In the genomic region with DNA sequence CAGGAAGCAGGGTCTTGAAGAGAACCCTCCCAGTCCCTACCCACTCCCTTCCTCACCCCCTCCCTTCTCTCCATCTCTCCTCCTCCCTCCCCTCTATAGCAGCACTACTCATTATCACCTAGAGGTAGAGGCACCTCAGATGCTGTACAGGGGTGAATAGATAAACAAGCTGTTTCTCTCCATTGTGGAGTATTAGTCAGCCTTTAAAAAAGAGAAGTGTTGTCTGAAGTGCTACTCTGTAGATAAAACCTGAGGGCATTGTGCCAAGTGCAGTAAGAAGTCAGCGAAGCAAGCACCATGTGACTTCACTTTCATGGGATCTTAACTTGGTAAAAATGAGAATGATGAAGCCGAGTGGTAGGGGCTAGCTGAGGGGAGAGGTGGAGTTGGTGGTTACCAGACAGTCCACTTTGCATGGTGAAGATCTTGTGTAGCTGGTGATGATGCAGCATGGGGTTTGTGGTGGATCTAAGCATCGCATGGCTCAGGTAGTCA, we compare ENCODE assay signal across 10 mouse cellular contexts. TPM values are rescaled to one million over a fixed set of nuclear protein-coding genes. Genes with fewer than 3 reads are reported as not detected.
DNase-seq lines count a peak whose midpoint lies in the region; ATAC-seq and TF ChIP-seq lines count a peak whose summit lies in the region.
"Had no signal": no experiment of that assay in that cellular context is flagged by ENCODE, and none has a peak within 500 bp of the region (broad histone marks: within the 10 kb centered on the region; RNA-seq: fewer than 3 reads in every experiment).

No protein-coding gene starts in this region.

- no peak for TF ChIP-seq CTCF in spleen, adult 2 months (IDR thresholded peaks at IDR 0.05; ENCODE audit: extremely low read depth, insufficient read depth, insufficient read length, insufficient replicate concordance)
- TF ChIP-seq CTCF in midbrain, postnatal 0 days (IDR thresholded peaks at IDR 0.05) = no peak

- H3K9ac ChIP-seq in midbrain, postnatal 0 days (replicated peaks; ENCODE audit: low read length, poor library complexity, severe bottlenecking) = no peak overlapping the region
- H3K9ac ChIP-seq in kidney, embryonic 14.5 days (ENCODE audit: low read depth, low read length) = no peak overlapping the region
- H3K9ac ChIP-seq: hindbrain, embryonic 13.5 days had no signal

- peaks cover 70% of the 10 kb centered on the region for H3K4me1 ChIP-seq in spleen, adult 2 months (ENCODE audit: control insufficient read depth, insufficient read depth, insufficient read length)
- H3K4me1 ChIP-seq in midbrain, postnatal 0 days (ENCODE audit: insufficient read depth, low read length) = 0 out of 2 replicates have a peak, but pooled peaks cover 4% of the 10 kb centered on the region
- H3K4me1 ChIP-seq in kidney, embryonic 14.5 days (ENCODE audit: control insufficient read depth, insufficient read depth, low read length) = peaks cover 14% of the 10 kb centered on the region

- 27% methylated on average over 3 of the region's 3 CpGs for WGBS in spleen, adult 2 months
- WGBS in midbrain, postnatal 0 days = 82% methylated on average over 3 of the region's 3 CpGs
- 84% methylated on average over 3 of the region's 3 CpGs for WGBS in kidney, embryonic 14.5 days

- H3K27ac ChIP-seq in spleen, adult 2 months (ENCODE audit: insufficient read depth, low read length) = peak overlapping the region; percentile 42
- H3K27ac ChIP-seq in midbrain, postnatal 0 days (ENCODE audit: low read depth, low read length) = no peak overlapping the region
- no peak overlapping the region for H3K27ac ChIP-seq in kidney, embryonic 14.5 days (ENCODE audit: low read depth, low read length)
- H3K27ac ChIP-seq: hindbrain, embryonic 13.5 days had no signal

- no peaks in the 10 kb centered on the region for H3K9me3 ChIP-seq in midbrain, postnatal 0 days (ENCODE audit: low read length)
- H3K9me3 ChIP-seq in kidney, embryonic 14.5 days (ENCODE audit: control insufficient read depth, low read length) = no peaks in the 10 kb centered on the region
- H3K9me3 ChIP-seq: hindbrain, embryonic 13.5 days had no signal

- TF ChIP-seq POLR2A in spleen, adult 2 months (IDR thresholded peaks at IDR 0.05; ENCODE audit: low read depth, low read length) = no peak

- no peaks in the 10 kb centered on the region for H3K36me3 ChIP-seq in spleen, adult 2 months (ENCODE audit: control insufficient read depth, insufficient read depth, low read length)
- H3K36me3 ChIP-seq in midbrain, postnatal 0 days (ENCODE audit: insufficient read depth, low read length) = peaks cover 3% of the 10 kb centered on the region; the same call in 1 of the 2 replicates
- no peaks in the 10 kb centered on the region for H3K36me3 ChIP-seq in kidney, embryonic 14.5 days (ENCODE audit: control insufficient read depth, insufficient read depth, low read length)
- H3K36me3 ChIP-seq: hindbrain, embryonic 13.5 days had no signal

- no peak for ATAC-seq in midbrain, postnatal 0 days (ENCODE audit: low FRiP score)
- no peak for ATAC-seq in kidney, embryonic 14.5 days (ENCODE audit: low FRiP score, low TSS enrichment)
- ATAC-seq in cerebellum, adult (ENCODE audit: insufficient number of reproducible peaks, low FRiP score, low TSS enrichment) = no peak

- no peak overlapping the region for H3K4me2 ChIP-seq in midbrain, postnatal 0 days (ENCODE audit: low read depth, low read length, poor library complexity, severe bottlenecking)
- H3K4me2 ChIP-seq in kidney, embryonic 14.5 days (replicated peaks; ENCODE audit: low read depth, low read length) = no peak overlapping the region
- H3K4me2 ChIP-seq: hindbrain, embryonic 13.5 days had no signal

- DNase-seq in spleen, adult 2 months (ENCODE audit: low read depth in 1 of 2, low spot score in 2 of 2) = peak in 1 of 2 experiments; percentile 53
- DNase-seq in spleen, postnatal 14 days (ENCODE audit: low spot score in 2 of 2) = no peak
- peak; percentile 52 for DNase-seq in ES-CJ7 (ENCODE audit: low read depth, low spot score)
- DNase-seq in induced T-regulatory cell, adult 2 months (ENCODE audit: low read depth) = peak; percentile 80
- DNase-seq in natural killer cell, adult 2 months (ENCODE audit: low spot score in 2 of 2) = peak; percentile 72 to 82
- no peak for DNase-seq in midbrain, postnatal 0 days (ENCODE audit: low spot score)
- DNase-seq: cerebellum, adult 8-10 months had no signal

- H3K27me3 ChIP-seq in spleen, adult 2 months (ENCODE audit: control insufficient read depth, insufficient read depth, low read length) = no peaks in the 10 kb centered on the region
- H3K27me3 ChIP-seq in midbrain, postnatal 0 days (ENCODE audit: insufficient read depth, low read length) = no peaks in the 10 kb centered on the region
- H3K27me3 ChIP-seq in kidney, embryonic 14.5 days (ENCODE audit: control insufficient read depth, insufficient read depth, low read length) = no peaks in the 10 kb centered on the region
- H3K27me3 ChIP-seq: hindbrain, embryonic 13.5 days had no signal

- H3K4me3 ChIP-seq in spleen, adult 2 months (ENCODE audit: extremely low read depth, insufficient read depth, insufficient read length) = no peak overlapping the region
- no peak overlapping the region for H3K4me3 ChIP-seq in midbrain, postnatal 0 days (ENCODE audit: low read depth, low read length)
- no peak overlapping the region for H3K4me3 ChIP-seq in kidney, embryonic 14.5 days (ENCODE audit: low read length)
- H3K4me3 ChIP-seq: hindbrain, embryonic 13.5 days had no signal

RNA-seq across cellular contexts. Expression of gene Rapgef1, which starts 12.7 kb away (rescaled TPM):
- 75.1 and 95.9 TPM in 2 replicates for polyA plus RNA-seq in spleen, adult 2 months (2012; rRNA removed)
- total RNA-seq in midbrain, postnatal 0 days (2014; rRNA removed) = 98.7 and 109 TPM in 2 replicates
- 15.4 and 16.2 TPM in 2 replicates for polyA plus RNA-seq in midbrain, postnatal 0 days (2015; fragmentation: Nextera tagmentation; extraction: Ambion mirVana)
- polyA plus RNA-seq in kidney, embryonic 14.5 days (2014; fragmentation: Nextera tagmentation; extraction: Ambion mirVana) = 11.2 and 16.6 TPM in 2 replicates

Comparison
In these comparisons a context has a peak if more than half of its experiments do, and no peak if none do; other contexts are left out.
1. DNase-seq: peak in ES-CJ7 (single experiment), induced T-regulatory cell, adult 2 months (single experiment) and natural killer cell, adult 2 months (2 of 2); none in spleen, postnatal 14 days (0 of 2) and midbrain, postnatal 0 days (single experiment).